Mouse (Mus musculus) left cerebral cortex, adult 2 months (tissue): Measurements from ENCODE around the gene Chml. TPM values are rescaled to one million over a fixed set of nuclear protein-coding genes. Genes with fewer than 3 reads are reported as not detected.

Experiments used
- DNase-seq, 2 experiments: peaks; one replicate each; pipeline ENCODE4 v3.0.0; 2021 to 2022; ENCODE audit warnings: low spot score in 2 of 2, mixed read lengths in 1 of 2; ENCODE audit errors: extremely low spot score in 1 of 2
- H3K27ac ChIP-seq: fragments of 200-600 bp; 2 replicates; pipeline ENCODE4 v1.8.1; 2022
- H3K4me3 ChIP-seq: fragments of 200-600 bp; 2 replicates; pipeline ENCODE4 v1.8.1; 2022
- CTCF ChIP-seq: fragments of 200-600 bp; IDR thresholded peaks from 2 replicates; pipeline ENCODE4 v1.8.1; 2022; ENCODE audit warnings: antibody characterized with exemption, mild to moderate bottlenecking, moderate library complexity
- intact Hi-C: fragments of 180-260 bp; cut with DNase I; formaldehyde crosslinking; loops from one replicate; pipeline ENCODE4 v1.15.1; 2025
- total RNA-seq, 2 experiments: library from RNA; stranded (reverse); gene quantifications; 2 replicates each; pipeline ENCODE4 v1.2.3; 2021

The Chml gene
- total RNA-seq, 2 experiments from 2014 or later, result 10.0 to 10.1 TPM

GRCm38 (mm10) chr1:175691686-175692245 lies 935 bp downstream of the Chml start:
- peak overlapping the region; percentile 89 for H3K4me3 ChIP-seq
- no peak for DNase-seq
- TF ChIP-seq CTCF, result no peak
- H3K27ac ChIP-seq, result peak overlapping the region; percentile 80
- intact Hi-C loops, result loop anchor here (1.0 to 5.0 kb wide), 2 partner anchors 66 to 191 kb away; partner anchors contain the start of genes Exo1 and Fh1

GRCm38 (mm10) chr1:175680995-175681394 lies 11.7 kb downstream of the Chml start:
- TF ChIP-seq CTCF, result no peak
- Histone ChIP-seq H3K4me3 (no peak overlapping the region), H3K27ac (no peak overlapping the region)
- DNase-seq, result no peak
- intact Hi-C loops, result no loop called here

GRCm38 (mm10) chr1:175677459-175677858 lies 15.2 kb downstream of the Chml start:
- no peak for DNase-seq
- H3K4me3 ChIP-seq, result no peak overlapping the region
- intact Hi-C loops, result no loop called here
- TF ChIP-seq CTCF, result no peak
- H3K27ac ChIP-seq, result no peak overlapping the region

GRCm38 (mm10) chr1:175675116-175675515 lies 17.6 kb downstream of the Chml start:
- no peak for TF ChIP-seq CTCF
- no peak for DNase-seq
- intact Hi-C loops, result no loop called here
- Histone ChIP-seq H3K4me3 (no peak overlapping the region), H3K27ac (no peak overlapping the region)

- DNase-seq, result no peak
- no peak for TF ChIP-seq CTCF
- H3K27ac ChIP-seq, result no peak overlapping the region
- intact Hi-C loops, result loop anchor here (5.0 kb wide), 1 partner anchor 194 kb away; no protein-coding TSS in a partner anchor
- no peak overlapping the region for H3K4me3 ChIP-seq
Observed at GRCm38 (mm10) chr1:175673563-175674325, 19.0 kb downstream of the Chml start.

- Histone ChIP-seq H3K4me3 (no peak overlapping the region), H3K27ac (no peak overlapping the region)
- TF ChIP-seq CTCF, result peak; percentile 53
- DNase-seq, result no peak
- intact Hi-C loops, result loop anchor here (1.0 to 5.0 kb wide), 2 partner anchors 196 to 254 kb away; no protein-coding TSS in a partner anchor
Observed at GRCm38 (mm10) chr1:175671626-175672025, 21.1 kb downstream of the Chml start.

DNA sequence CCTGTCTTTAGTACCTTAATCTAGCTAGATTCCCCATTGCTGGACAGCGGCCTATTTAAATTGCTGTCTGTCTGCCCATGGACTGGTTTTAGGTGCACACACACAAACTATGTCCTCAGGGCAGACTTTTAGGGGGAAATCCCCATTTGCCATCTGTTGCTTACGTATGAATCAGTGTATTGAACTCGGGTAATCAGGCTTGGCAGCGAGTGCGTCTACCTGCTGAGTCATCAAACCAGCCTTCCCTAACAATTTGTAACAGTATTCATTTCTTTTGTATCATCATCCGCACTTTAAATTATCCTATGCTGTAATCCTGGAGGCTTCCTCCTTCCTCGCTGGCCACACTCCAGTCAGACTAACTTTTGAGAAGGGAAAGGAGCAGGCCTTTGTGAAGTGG lies 22.7 kb downstream of the Chml start:
- no peak for DNase-seq
- intact Hi-C loops, result loop anchor here (5.0 kb wide), 1 partner anchor 197 kb away; no protein-coding TSS in a partner anchor

GRCm38 (mm10) chr1:175669456-175669855 lies 23.2 kb downstream of the Chml start:
- H3K4me3 ChIP-seq, result no peak overlapping the region
- intact Hi-C loops, result loop anchor here (5.0 kb wide), 2 partner anchors 42 to 627 kb away; partner anchors contain the start of gene Fh1
- DNase-seq, result no peak
- no peak overlapping the region for H3K27ac ChIP-seq
- no peak for TF ChIP-seq CTCF

More for the DNA sequence above, 22.7 kb downstream of the Chml start:
- TF ChIP-seq CTCF, result no peak
- H3K4me3 ChIP-seq, result no peak overlapping the region
- no peak overlapping the region for H3K27ac ChIP-seq

DNA sequence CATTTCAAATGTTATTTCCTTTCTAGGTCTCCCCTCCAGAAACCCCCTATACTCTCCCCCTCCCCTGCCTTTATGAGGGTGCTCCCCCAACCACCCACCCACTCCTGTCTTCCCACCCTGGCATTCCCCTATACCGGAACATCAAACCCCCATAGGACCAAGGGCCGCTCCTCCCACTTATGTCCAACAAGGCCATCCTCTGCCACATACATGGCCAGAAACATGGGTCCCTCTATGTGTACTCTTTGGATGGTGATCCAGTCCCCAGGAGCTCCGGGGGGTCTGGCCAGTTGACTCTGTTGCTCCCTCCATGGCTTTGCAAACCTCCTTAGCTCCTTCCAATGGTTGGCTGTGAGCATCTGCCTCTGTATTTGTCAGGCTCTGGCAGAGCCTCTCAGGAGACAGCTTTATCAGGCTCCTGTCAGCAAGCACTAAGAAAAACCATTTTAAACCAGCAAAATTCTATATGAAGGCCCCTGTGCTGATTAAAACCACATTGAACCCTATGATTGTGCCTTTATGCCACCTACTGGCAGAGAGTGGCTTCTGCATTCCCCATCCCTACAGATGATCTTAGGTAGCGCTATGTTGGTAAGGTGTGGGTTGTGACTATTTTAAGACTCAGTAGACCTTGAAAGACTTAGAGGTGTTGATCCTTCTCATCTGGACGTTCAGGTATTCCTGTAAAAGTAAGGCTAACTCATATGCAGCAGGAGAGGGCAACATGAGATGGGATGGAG lies 23.9 kb downstream of the Chml start:
- Histone ChIP-seq H3K27ac (no peak overlapping the region), H3K4me3 (no peak overlapping the region)
- intact Hi-C loops, result loop anchor here (5.0 kb wide), 2 partner anchors 42 to 627 kb away; partner anchors contain the start of gene Fh1
- peak in 1 of 2 experiments; percentile 15 for DNase-seq
- peak; percentile 77 for TF ChIP-seq CTCF

- intact Hi-C loops, result no loop called here
- DNase-seq, result no peak
- H3K4me3 ChIP-seq, result no peak overlapping the region
- no peak for TF ChIP-seq CTCF
- H3K27ac ChIP-seq, result no peak overlapping the region
Observed at GRCm38 (mm10) chr1:175659900-175660299, 32.8 kb downstream of the Chml start.

GRCm38 (mm10) chr1:175648615-175649014 lies 44.1 kb downstream of the Chml start:
- H3K4me3 ChIP-seq, result no peak overlapping the region
- intact Hi-C loops, result no loop called here
- DNase-seq, result no peak
- no peak overlapping the region for H3K27ac ChIP-seq
- TF ChIP-seq CTCF, result no peak

DNA sequence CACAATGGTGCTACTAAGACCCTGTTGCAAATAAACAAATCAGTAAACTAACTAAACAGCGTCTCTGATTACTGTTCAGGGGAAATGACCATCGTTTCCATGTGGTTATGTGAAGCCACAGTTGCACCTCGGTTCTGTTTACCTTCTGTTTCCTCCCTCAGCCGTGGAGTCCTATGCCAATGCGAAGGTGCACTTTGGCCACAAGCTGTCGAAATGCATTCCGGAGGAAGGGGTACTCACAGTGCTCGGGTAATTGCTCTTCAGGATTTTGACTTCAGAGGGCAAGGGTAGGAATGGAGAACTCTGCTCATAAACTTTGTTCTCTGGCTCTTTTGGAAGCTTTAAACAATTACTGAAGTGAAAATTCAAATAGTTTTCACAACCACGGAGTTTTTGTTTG lies 45.7 kb downstream of the Chml start:
- intact Hi-C loops, result no loop called here
- Histone ChIP-seq H3K27ac (no peak overlapping the region), H3K4me3 (no peak overlapping the region)
- no peak for DNase-seq
- no peak for TF ChIP-seq CTCF
